Mouse (Mus musculus): Measurements from ENCODE around the gene Slc16a6.
"Not testable (repeated sequence)": the region's sequence is repeated elsewhere in the genome, so short reads cannot be mapped to it uniquely, and the experiment has no call there.

- TF ChIP-seq GATA1 (IDR thresholded peaks at IDR 0.05; ENCODE audit: borderline replicate concordance, low read length); FLI1 (IDR thresholded peaks at IDR 0.05; ENCODE audit: low read length): not testable (repeated sequence)
These were observed 19.6 kb upstream of the Slc16a6 start for GRCm38 (mm10) chr11:109492847-109493464.
